Mouse (Mus musculus): ENCODE measurements around the gene Zfp275. TPM values are rescaled to one million over a fixed set of nuclear protein-coding genes. Genes with fewer than 3 reads are reported as not detected.
"Not testable (repeated sequence)": the region's sequence is repeated elsewhere in the genome, so short reads cannot be mapped to it uniquely, and the experiment has no call there.

Gene Zfp275
- polyA plus RNA-seq, 1 experiment from 2014 or later, result 10.5 TPM

DNA sequence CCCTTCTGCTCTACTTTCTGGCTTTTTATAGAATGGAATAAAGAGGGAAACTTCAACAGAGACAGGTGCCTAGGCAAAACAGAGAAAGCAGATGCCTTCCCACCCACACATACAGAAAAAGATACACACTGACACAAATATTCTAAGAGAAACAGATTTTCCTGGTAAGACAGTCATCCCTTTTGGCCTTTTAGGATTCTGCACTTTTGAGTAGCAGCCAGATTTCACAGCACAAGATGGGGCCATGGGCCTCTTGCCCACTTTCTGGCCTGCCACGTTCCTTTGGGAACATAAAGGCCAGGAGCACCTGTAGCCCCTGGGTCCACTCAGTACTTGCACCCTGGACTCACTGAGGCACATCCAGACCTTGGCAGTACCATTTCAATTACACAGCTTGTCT lies 1.9 kb downstream of the Zfp275 start:
- no peak overlapping the region for H3K9ac ChIP-seq
- H3K36me3 ChIP-seq (replicated peaks), result no peaks in the 10 kb centered on the region
- no peak overlapping the region for H3K27ac ChIP-seq
- H3K4me2 ChIP-seq, result no peak overlapping the region
- H3K9me3 ChIP-seq, result no peaks in the 10 kb centered on the region
- ATAC-seq (replicated peaks), result no peak
- no peaks in the 10 kb centered on the region for H3K27me3 ChIP-seq (replicated peaks)
- no peak overlapping the region for H3K4me3 ChIP-seq
- WGBS, result 74% methylated on average over 1 of the region's 1 CpGs
- H3K4me1 ChIP-seq, result peaks cover 15% of the 10 kb centered on the region; the same call in 1 of the 2 replicates

DNA sequence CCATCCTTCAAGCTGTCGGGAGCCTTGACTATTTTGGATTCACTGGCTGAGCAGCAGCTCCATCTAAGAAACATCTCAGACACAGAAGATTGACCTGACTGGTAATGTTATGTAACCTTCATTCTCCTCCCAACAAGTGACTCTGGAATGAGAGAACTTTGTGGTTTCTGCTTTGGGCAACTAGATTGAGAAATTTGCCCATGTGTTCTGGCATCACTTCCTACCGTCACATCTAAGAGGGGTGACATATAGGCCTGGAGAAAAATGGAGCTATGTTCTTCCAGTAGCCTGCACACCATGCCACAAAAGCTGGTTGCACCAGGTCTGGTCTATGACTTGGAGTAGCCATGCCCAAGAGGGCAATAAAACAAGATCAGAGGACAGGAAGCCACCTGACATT lies 13.7 kb downstream of the Zfp275 start:
- Histone ChIP-seq H3K27me3 (replicated peaks) (no peaks in the 10 kb centered on the region), H3K4me3 (no peak overlapping the region), H3K36me3 (replicated peaks) (peaks cover 29% of the 10 kb centered on the region), H3K27ac (no peak overlapping the region), H3K9ac (no peak overlapping the region), H3K9me3 (no peaks in the 10 kb centered on the region), H3K4me1 (no peaks in the 10 kb centered on the region), H3K4me2 (no peak overlapping the region)
- no peak for ATAC-seq (replicated peaks)
- 92% methylated on average over 2 of the region's 2 CpGs for WGBS

DNA sequence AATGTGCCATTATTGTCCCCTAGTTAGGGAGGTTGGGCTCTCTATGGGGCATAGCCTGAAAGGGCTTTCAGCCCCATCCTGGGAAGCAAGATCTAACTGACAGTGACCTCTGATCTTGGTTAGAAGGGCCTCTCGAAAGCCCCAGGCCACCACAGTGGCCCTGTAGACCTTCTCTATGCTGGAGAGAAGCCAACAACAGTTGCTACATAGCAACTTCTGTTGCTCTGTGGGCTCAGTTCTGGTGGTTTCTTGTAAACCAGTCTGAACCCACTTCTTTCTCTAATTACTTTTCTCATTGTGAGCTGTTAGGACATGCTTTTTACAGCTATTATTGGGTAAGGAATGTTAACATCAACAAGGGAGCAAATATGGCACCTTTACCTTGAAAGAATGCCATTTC lies 14.3 kb downstream of the Zfp275 start:
- WGBS, result 87% methylated on average over 1 of the region's 1 CpGs
- ATAC-seq (replicated peaks), result no peak

DNA sequence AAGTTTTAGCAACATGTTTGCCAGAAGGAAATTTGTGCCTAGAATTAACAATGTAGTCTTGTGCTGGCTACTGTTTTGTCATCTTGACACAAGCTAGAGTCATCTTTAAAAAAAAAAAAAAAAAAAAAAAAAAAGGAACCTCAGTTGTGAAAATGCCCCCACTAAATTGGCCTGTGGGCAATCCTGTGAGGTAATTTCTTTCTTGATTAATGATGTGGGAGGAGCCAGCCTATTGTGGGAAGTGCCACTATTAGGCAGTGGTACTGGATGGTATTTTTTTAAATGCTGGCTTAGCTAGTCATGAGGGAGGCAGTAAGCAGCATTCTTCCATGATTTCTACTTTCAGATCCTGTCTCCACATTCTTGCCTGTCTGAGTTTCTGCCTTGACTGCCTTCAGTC lies 20.9 kb downstream of the Zfp275 start:
- Histone ChIP-seq H3K4me3 (no peak overlapping the region), H3K4me2 (no peak overlapping the region), H3K36me3 (replicated peaks) (no peaks in the 10 kb centered on the region), H3K9me3 (no peaks in the 10 kb centered on the region), H3K9ac (no peak overlapping the region), H3K27ac (no peak overlapping the region), H3K27me3 (replicated peaks) (no peaks in the 10 kb centered on the region), H3K4me1 (no peaks in the 10 kb centered on the region)
- no peak for ATAC-seq (replicated peaks)

More for the DNA sequence above, 14.3 kb downstream of the Zfp275 start:
- H3K27ac ChIP-seq, result no peak overlapping the region
- no peak overlapping the region for H3K4me3 ChIP-seq
- H3K4me1 ChIP-seq, result no peaks in the 10 kb centered on the region
- H3K9ac ChIP-seq, result no peak overlapping the region
- H3K27me3 ChIP-seq (replicated peaks), result no peaks in the 10 kb centered on the region
- no peaks in the 10 kb centered on the region for H3K9me3 ChIP-seq
- H3K36me3 ChIP-seq (replicated peaks), result peaks cover 29% of the 10 kb centered on the region
- H3K4me2 ChIP-seq, result no peak overlapping the region

DNA sequence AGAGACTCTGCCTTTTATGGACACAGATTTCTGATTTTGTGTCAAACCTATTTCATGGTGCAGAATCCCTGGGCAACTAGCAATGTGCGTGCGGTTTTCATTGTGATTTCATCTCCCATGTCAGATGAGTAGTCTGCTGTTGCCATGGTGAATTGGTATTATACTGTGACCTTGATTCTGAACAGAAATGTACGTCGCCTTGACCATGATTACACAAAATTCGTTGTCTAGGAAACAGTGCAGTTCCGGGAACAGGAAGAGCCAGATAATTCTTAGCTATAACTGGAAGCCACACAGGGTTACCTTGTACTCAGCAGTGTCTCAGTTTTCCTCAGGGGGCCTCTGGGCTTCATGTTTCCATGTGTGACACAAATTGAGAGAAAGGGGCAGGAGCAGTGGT lies 42.0 kb downstream of the Zfp275 start:
- H3K9ac ChIP-seq, result no peak overlapping the region
- no peaks in the 10 kb centered on the region for H3K36me3 ChIP-seq (replicated peaks)
- no peak overlapping the region for H3K4me3 ChIP-seq
- peak overlapping the region; percentile 15; the same call in 1 of the 2 replicates for H3K4me2 ChIP-seq
- no peaks in the 10 kb centered on the region for H3K27me3 ChIP-seq (replicated peaks)
- peak; percentile 95 for ATAC-seq (replicated peaks)
- peak overlapping the region; percentile 80 for H3K27ac ChIP-seq
- no peaks in the 10 kb centered on the region for H3K9me3 ChIP-seq
- H3K4me1 ChIP-seq, result no peaks in the 10 kb centered on the region
- 31% methylated on average over 6 of the region's 6 CpGs for WGBS

DNA sequence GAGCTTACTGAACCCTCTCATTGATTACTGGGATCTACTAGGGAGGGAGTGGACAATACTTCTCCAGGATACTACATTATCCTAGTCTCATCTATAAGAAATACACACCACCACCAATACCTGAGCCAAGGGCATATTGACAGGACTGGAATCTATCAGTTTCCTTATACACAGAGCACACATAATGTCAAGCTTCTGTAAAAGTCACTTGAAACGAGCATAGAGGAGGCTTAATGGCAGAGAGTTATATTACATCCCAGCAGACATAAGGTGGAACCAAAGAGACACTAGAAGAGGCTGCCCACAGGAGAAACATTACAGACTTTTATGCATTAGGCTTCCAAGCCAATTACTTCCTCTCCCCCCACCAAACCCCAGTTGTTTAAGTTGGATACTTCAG lies 42.5 kb downstream of the Zfp275 start:
- peak overlapping the region; percentile 80 for H3K27ac ChIP-seq
- H3K9me3 ChIP-seq, result no peaks in the 10 kb centered on the region
- H3K4me2 ChIP-seq, result 0 out of 2 replicates have a peak overlapping the region, but pooled peaks have one; percentile 15
- no peaks in the 10 kb centered on the region for H3K27me3 ChIP-seq (replicated peaks)
- peak; percentile 56; the same call in 1 of the 2 replicates for ATAC-seq (replicated peaks)
- no peaks in the 10 kb centered on the region for H3K36me3 ChIP-seq (replicated peaks)
- no peaks in the 10 kb centered on the region for H3K4me1 ChIP-seq
- no peak overlapping the region for H3K9ac ChIP-seq
- WGBS, result 17% methylated on average over 1 of the region's 1 CpGs
- no peak overlapping the region for H3K4me3 ChIP-seq

DNA sequence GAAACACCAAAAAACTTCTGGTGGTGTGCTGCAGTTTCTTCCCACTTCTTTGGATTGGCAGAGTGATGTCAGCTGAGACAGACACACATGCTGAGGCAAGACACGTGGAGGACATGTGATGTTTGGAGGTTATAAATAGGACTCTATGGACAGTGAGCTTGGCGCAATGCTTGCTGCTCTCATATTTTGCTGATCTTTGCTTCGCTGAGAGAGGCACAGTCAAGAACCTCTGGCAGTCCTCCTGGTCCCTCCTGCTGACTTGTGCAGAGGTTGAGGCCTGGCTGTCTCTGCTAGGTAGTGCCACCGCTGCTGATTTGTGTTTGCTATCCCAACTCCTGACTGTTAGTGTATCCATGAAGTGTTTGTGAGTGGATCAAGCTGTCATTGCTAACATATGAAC lies 49.1 kb downstream of the Zfp275 start:
- Histone ChIP-seq H3K4me3 (no peak overlapping the region), H3K36me3 (replicated peaks) (no peaks in the 10 kb centered on the region), H3K27me3 (replicated peaks) (no peaks in the 10 kb centered on the region), H3K9ac (no peak overlapping the region), H3K27ac (no peak overlapping the region), H3K4me2 (no peak overlapping the region), H3K4me1 (no peaks in the 10 kb centered on the region), H3K9me3 (no peaks in the 10 kb centered on the region)
- 80% methylated on average over 4 of the region's 4 CpGs for WGBS
- no peak for ATAC-seq (replicated peaks)

DNA sequence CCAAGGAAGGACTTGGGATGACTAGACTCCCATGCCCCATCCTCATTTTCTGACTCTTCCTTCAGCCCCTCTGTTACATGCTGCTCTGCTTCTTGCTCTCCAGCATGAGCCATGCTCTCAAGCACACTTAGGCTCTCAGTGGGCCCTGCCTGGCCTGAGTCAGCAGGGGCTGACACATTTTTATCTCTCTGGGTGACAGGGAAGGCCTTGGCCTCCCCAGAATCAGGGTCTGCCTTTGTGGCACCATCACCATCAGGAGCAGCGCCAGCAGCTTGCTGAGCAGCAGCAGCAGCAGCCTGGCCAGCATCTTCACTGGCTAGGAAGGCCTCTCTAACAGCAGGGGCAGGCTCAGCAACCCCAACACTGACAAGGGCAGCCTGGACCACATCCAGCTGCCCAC lies 54.0 kb downstream of the Zfp275 start:
- Histone ChIP-seq H3K4me1 (no peaks in the 10 kb centered on the region), H3K4me3 (no peak overlapping the region), H3K27me3 (replicated peaks) (no peaks in the 10 kb centered on the region), H3K4me2 (no peak overlapping the region), H3K36me3 (replicated peaks) (no peaks in the 10 kb centered on the region), H3K9ac (no peak overlapping the region), H3K9me3 (no peaks in the 10 kb centered on the region), H3K27ac (no peak overlapping the region)
- ATAC-seq (replicated peaks), result no peak
- WGBS, result 75% methylated on average over 1 of the region's 1 CpGs

DNA sequence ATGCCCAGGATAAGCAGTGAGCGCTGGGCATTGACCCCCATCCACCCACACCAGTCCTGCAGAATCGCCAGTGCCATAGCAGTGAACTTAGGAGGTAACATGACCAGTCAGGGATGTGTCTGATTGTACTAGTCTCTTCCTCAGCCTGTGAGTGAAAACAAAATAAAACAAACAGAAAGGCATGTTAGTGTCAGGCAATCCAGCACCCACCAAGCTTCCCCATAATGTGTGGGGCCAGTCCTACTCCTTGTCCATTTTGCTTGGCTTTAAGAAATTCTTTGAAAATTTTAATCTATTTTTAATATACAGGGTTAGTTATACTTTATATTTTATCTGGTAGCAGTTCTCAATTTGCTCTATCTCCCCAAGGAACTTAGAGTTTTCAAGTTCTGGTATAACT lies 56.2 kb downstream of the Zfp275 start, which contains the start of gene Gm18336:
Gene Gm18336, minus strand, starts transcription at position 101 of the 400 bp plus-strand sequence.
- not testable (repeated sequence) for H3K4me1 ChIP-seq; H3K27ac ChIP-seq; H3K4me3 ChIP-seq; H3K27me3 ChIP-seq (replicated peaks); H3K9me3 ChIP-seq; ATAC-seq (replicated peaks); H3K9ac ChIP-seq; H3K4me2 ChIP-seq; H3K36me3 ChIP-seq (replicated peaks)
- 65% methylated on average over 2 of the region's 2 CpGs for WGBS

DNA sequence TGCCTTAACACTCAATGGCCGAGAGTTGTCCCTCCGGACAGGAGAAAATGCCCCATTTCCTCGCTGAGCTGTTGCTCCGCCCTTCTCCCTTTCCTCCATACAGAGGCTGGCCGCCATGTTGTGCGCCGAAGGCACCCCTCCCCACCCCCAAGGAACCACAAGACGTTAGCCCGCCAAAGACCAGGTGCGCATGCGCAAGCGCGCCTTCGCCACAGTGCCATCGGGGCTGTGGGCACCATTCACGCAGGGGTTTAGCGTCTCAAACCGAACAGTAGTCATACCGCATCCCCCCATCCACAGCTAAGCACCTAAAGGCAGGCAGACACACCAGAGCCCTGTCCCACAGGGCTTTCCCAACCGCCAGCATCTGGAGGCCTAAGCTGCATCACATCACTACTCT lies 58.5 kb downstream of the Zfp275 start:
- H3K4me1 ChIP-seq, result no peaks in the 10 kb centered on the region
- 80% methylated on average over 20 of the region's 20 CpGs for WGBS
- no peak overlapping the region for H3K4me3 ChIP-seq
- no peaks in the 10 kb centered on the region for H3K27me3 ChIP-seq (replicated peaks)
- H3K9me3 ChIP-seq, result no peaks in the 10 kb centered on the region
- no peak for ATAC-seq (replicated peaks)
- no peak overlapping the region for H3K4me2 ChIP-seq
- no peaks in the 10 kb centered on the region for H3K36me3 ChIP-seq (replicated peaks)
- H3K9ac ChIP-seq, result no peak overlapping the region
- H3K27ac ChIP-seq, result no peak overlapping the region

DNA sequence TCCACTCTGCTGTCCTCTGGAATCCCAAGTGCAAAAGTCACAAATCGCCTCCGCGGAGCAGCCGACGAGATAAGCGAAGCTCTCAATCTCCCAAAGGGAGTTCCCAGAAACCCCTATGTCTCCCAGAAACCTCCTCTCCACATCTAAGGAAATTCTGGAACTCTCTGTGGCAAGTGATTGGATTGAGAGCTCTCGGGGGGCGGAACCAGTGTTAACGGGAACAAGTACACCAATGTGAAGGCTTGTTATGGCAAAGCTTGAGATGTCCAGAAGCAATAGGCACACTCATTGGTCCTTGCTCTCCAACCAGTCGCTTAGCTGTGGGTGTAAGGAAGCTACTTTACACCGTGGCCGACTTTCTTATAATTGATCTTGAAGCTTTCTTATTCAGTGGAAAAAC lies 59.2 kb downstream of the Zfp275 start:
- no peaks in the 10 kb centered on the region for H3K36me3 ChIP-seq (replicated peaks)
- no peaks in the 10 kb centered on the region for H3K27me3 ChIP-seq (replicated peaks)
- 92% methylated on average over 12 of the region's 12 CpGs for WGBS
- H3K4me1 ChIP-seq, result no peaks in the 10 kb centered on the region
- H3K4me3 ChIP-seq, result no peak overlapping the region
- H3K9ac ChIP-seq, result no peak overlapping the region
- H3K27ac ChIP-seq, result no peak overlapping the region
- H3K4me2 ChIP-seq, result no peak overlapping the region
- no peak for ATAC-seq (replicated peaks)
- H3K9me3 ChIP-seq, result no peaks in the 10 kb centered on the region

All from midbrain, embryonic 15.5 days (tissue).